Mouse (Mus musculus) neural tube, embryonic 13.5 days (tissue): Measurements from ENCODE around the gene Ccdc27. TPM values are rescaled to one million over a fixed set of nuclear protein-coding genes. Genes with fewer than 3 reads are reported as not detected.

Experiments
- ATAC-seq: fragments of 200-750 bp; cut with Nextera tagmentation; 2 replicates; pipeline ENCODE4 v1.8.0; 2017; ENCODE audit warnings: low read depth, mild to moderate bottlenecking, moderate TSS enrichment, moderate library complexity
- H3K27ac ChIP-seq: fragments of 300-500 bp; sonication (generic); replicated peaks from 2 replicates; pipeline ENCODE4 v1.5.1; 2015; ENCODE audit warnings: moderate library complexity, mild to moderate bottlenecking, inconsistent platforms
- H3K27me3 ChIP-seq: fragments of 300-500 bp; sonication (generic); 2 replicates; pipeline ENCODE4 v1.6.1; 2015; ENCODE audit warnings: mild to moderate bottlenecking, inconsistent platforms
- H3K36me3 ChIP-seq: fragments of 300-500 bp; sonication (generic); 2 replicates; pipeline ENCODE4 v1.6.1; 2015; ENCODE audit warnings: mild to moderate bottlenecking, inconsistent platforms
- H3K4me1 ChIP-seq: fragments of 300-500 bp; sonication (generic); replicated peaks from 2 replicates; pipeline ENCODE4 v1.6.1; 2015; ENCODE audit warnings: inconsistent platforms
- H3K4me2 ChIP-seq: fragments of 300-500 bp; sonication (generic); 2 replicates; pipeline ENCODE4 v1.6.1; 2015; ENCODE audit warnings: inconsistent platforms, mild to moderate bottlenecking, moderate library complexity
- H3K4me3 ChIP-seq: fragments of 300-500 bp; sonication (generic); 2 replicates; pipeline ENCODE4 v1.5.1; 2015; ENCODE audit warnings: mild to moderate bottlenecking, inconsistent platforms
- H3K9ac ChIP-seq: fragments of 300-500 bp; sonication (generic); 2 replicates; pipeline ENCODE4 v1.6.1; 2015; ENCODE audit warnings: moderate library complexity, mild to moderate bottlenecking, inconsistent platforms
- H3K9me3 ChIP-seq: fragments of 300-500 bp; sonication (generic); 2 replicates; pipeline ENCODE4 v1.6.1; 2016; ENCODE audit warnings: inconsistent platforms
- WGBS: fragments of 180-500 bp; shearing (Covaris S2); methylation state at CpG from one replicate; pipeline ENCODE4 v1.1.7; 2015; 5-methylcytosine and 5-hydroxymethylcytosine counted together
- polyA plus RNA-seq: library from polyadenylated mRNA; unstranded; fragments of >200 nt; fragmentation: Nextera tagmentation; extraction: Ambion mirVana; gene quantifications from 2 replicates; pipeline ENCODE4 v1.2.1, GENCODE M21; 2015

The Ccdc27 gene
- polyA plus RNA-seq = not detected in 2 replicates

DNA sequence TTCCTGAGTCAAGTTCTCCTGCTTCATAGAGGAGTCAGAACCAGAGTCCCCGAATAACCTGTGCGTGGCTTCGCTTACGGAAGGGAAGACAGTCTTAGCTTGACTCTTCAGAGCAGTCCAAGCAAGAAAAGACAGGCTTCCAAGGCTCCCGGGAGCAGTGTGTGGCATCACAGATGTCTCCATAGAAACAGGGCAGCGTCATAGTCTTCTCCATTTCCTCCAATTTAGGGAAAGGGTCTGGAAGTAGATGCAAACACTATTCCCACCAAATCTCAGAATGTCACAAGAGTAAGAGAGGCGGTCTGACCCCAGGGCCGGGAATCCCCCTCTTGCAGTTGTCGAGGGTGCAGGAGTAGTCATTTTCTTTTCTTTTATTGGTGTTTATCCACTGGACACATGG, at the start of gene Ccdc27:
Gene Ccdc27 (minus strand): TSS at position 101 of the 400 bp plus-strand sequence.
- WGBS = 88% methylated on average over 9 of the region's 9 CpGs
- no peak within 1 kb of the TSS for H3K9ac ChIP-seq
- no peaks in the 10 kb centered on the region for H3K9me3 ChIP-seq
- H3K27me3 ChIP-seq = peaks cover 3% of the 10 kb centered on the region; the same call in 1 of the 2 replicates
- no peaks in the 10 kb centered on the region for H3K4me1 ChIP-seq
- H3K36me3 ChIP-seq = no peaks in the 10 kb centered on the region
- no peak within 1 kb of the TSS for H3K4me2 ChIP-seq
- no peak within 1 kb of the TSS for H3K27ac ChIP-seq
- no peak within 1 kb of the TSS for H3K4me3 ChIP-seq
- ATAC-seq = no peak

- no peaks in the 10 kb centered on the region for H3K9me3 ChIP-seq
- ATAC-seq = no peak
Measured at GRCm38 (mm10) chr4:154091356-154091755, 48.9 kb upstream of the Ccdc27 start.

GRCm38 (mm10) chr4:154089205-154089604, 46.7 kb upstream of the Ccdc27 start:
- Histone ChIP-seq H3K27ac (no peak overlapping the region), H3K4me1 (no peaks in the 10 kb centered on the region), H3K9ac (no peak overlapping the region), H3K4me2 (no peak overlapping the region), H3K27me3 (peaks cover 11% of the 10 kb centered on the region), H3K9me3 (no peaks in the 10 kb centered on the region), H3K36me3 (no peaks in the 10 kb centered on the region), H3K4me3 (no peak overlapping the region)
- ATAC-seq = no peak
- 59% methylated on average over 5 of the region's 5 CpGs for WGBS

More at GRCm38 (mm10) chr4:154091356-154091755, 48.9 kb upstream of the Ccdc27 start:
- Histone ChIP-seq H3K27ac (no peak overlapping the region), H3K9ac (no peak overlapping the region), H3K36me3 (no peaks in the 10 kb centered on the region), H3K27me3 (peaks cover 11% of the 10 kb centered on the region), H3K4me1 (0 out of 2 replicates have a peak, but pooled peaks cover 4% of the 10 kb centered on the region), H3K4me3 (no peak overlapping the region), H3K4me2 (no peak overlapping the region)
- WGBS = 68% methylated on average over 8 of the region's 8 CpGs

DNA sequence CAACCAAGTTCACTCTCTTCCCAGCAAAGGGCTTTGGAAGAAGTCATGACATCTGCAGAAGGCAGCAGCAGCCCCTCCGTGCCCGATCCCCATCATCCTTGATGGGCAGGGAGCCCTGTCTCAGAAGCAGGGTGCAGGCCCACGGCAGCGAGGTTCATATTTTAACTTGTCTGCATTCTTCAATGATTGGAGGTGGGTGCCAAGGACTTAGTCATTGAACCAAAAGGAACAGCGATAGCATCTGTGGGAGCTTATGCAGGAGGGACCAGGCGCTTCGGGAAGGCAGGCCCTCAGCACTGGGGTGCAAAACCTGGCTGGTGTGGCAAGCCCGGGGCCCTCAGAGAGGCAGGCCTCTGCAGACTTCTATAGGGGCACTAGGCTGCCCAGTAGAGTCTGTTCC, 44.0 kb upstream of the Ccdc27 start:
- no peaks in the 10 kb centered on the region for H3K36me3 ChIP-seq
- ATAC-seq = no peak
- no peak overlapping the region for H3K4me2 ChIP-seq
- peaks cover 28% of the 10 kb centered on the region for H3K27me3 ChIP-seq
- H3K4me3 ChIP-seq = no peak overlapping the region
- 87% methylated on average over 8 of the region's 8 CpGs for WGBS
- no peaks in the 10 kb centered on the region for H3K4me1 ChIP-seq
- no peak overlapping the region for H3K27ac ChIP-seq
- no peak overlapping the region for H3K9ac ChIP-seq
- H3K9me3 ChIP-seq = no peaks in the 10 kb centered on the region

GRCm38 (mm10) chr4:154085856-154086255, 43.4 kb upstream of the Ccdc27 start:
- Histone ChIP-seq H3K9me3 (no peaks in the 10 kb centered on the region), H3K4me2 (no peak overlapping the region), H3K4me1 (no peaks in the 10 kb centered on the region), H3K27me3 (peaks cover 31% of the 10 kb centered on the region), H3K4me3 (no peak overlapping the region), H3K9ac (no peak overlapping the region), H3K27ac (no peak overlapping the region), H3K36me3 (no peaks in the 10 kb centered on the region)
- WGBS = 62% methylated on average over 3 of the region's 3 CpGs
- no peak for ATAC-seq

GRCm38 (mm10) chr4:154081974-154082373, 39.5 kb upstream of the Ccdc27 start:
- Histone ChIP-seq H3K4me2 (no peak overlapping the region), H3K4me1 (no peaks in the 10 kb centered on the region), H3K9ac (no peak overlapping the region), H3K4me3 (no peak overlapping the region), H3K27me3 (peaks cover 46% of the 10 kb centered on the region), H3K9me3 (no peaks in the 10 kb centered on the region), H3K27ac (no peak overlapping the region), H3K36me3 (no peaks in the 10 kb centered on the region)
- WGBS = 0% methylated on average over 1 of the region's 1 CpGs
- ATAC-seq = no peak

- no peak overlapping the region for H3K9ac ChIP-seq
- no peak for ATAC-seq
- H3K27ac ChIP-seq = no peak overlapping the region
- peaks cover 40% of the 10 kb centered on the region for H3K27me3 ChIP-seq
- H3K9me3 ChIP-seq = no peaks in the 10 kb centered on the region
- no peaks in the 10 kb centered on the region for H3K36me3 ChIP-seq
- no peaks in the 10 kb centered on the region for H3K4me1 ChIP-seq
- no peak overlapping the region for H3K4me3 ChIP-seq
- WGBS = 4% methylated on average over 13 of the region's 13 CpGs
- H3K4me2 ChIP-seq = 0 out of 2 replicates have a peak overlapping the region, but pooled peaks have one; percentile 4
Measured at GRCm38 (mm10) chr4:154081021-154081420, 38.5 kb upstream of the Ccdc27 start.

GRCm38 (mm10) chr4:154080211-154080610, 37.7 kb upstream of the Ccdc27 start:
- no peak for ATAC-seq
- Histone ChIP-seq H3K9me3 (no peaks in the 10 kb centered on the region), H3K4me3 (no peak overlapping the region), H3K4me1 (no peaks in the 10 kb centered on the region), H3K27ac (no peak overlapping the region), H3K27me3 (peaks cover 40% of the 10 kb centered on the region), H3K4me2 (no peak overlapping the region), H3K9ac (no peak overlapping the region), H3K36me3 (no peaks in the 10 kb centered on the region)
- WGBS = 65% methylated on average over 4 of the region's 4 CpGs

GRCm38 (mm10) chr4:154071941-154072340, 29.5 kb upstream of the Ccdc27 start:
- Histone ChIP-seq H3K27me3 (peaks cover 49% of the 10 kb centered on the region), H3K4me3 (no peak overlapping the region), H3K9me3 (no peaks in the 10 kb centered on the region)

DNA sequence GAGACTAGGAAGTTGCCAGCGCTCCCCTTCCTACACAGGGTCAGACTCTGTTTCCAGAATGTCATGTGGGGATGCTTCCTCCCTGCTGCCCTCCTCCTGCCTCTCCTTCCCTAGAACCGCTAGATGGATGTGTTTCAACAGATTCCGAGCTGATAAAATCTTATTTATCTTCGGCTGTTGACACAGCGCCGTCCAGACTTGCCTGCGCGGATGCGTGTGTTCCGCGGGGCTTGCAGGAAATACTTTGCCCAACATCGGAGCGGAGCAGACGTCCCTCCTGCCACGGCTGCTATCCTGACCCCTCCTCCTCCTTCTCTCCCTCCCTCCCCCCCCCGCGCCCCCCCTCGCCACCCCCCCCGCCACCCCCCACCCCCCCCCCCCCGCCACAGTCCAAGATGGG, 29.0 kb upstream of the Ccdc27 start:
- Histone ChIP-seq H3K4me1 (peaks cover 10% of the 10 kb centered on the region), H3K4me3 (peak overlapping the region; percentile 16; the same call in 1 of the 2 replicates), H3K36me3 (no peaks in the 10 kb centered on the region), H3K4me2 (peak overlapping the region; percentile 38), H3K27ac (no peak overlapping the region), H3K9ac (0 out of 2 replicates have a peak overlapping the region, but pooled peaks have one; percentile 34), H3K9me3 (no peaks in the 10 kb centered on the region), H3K27me3 (peaks cover 49% of the 10 kb centered on the region)
- ATAC-seq = no peak
- under 1% methylated on average over 15 of the region's 20 CpGs for WGBS

More at GRCm38 (mm10) chr4:154071941-154072340, 29.5 kb upstream of the Ccdc27 start:
- Histone ChIP-seq H3K4me1 (peaks cover 10% of the 10 kb centered on the region), H3K36me3 (no peaks in the 10 kb centered on the region), H3K9ac (no peak overlapping the region), H3K27ac (no peak overlapping the region), H3K4me2 (peak overlapping the region; percentile 38)
- 26% methylated on average over 13 of the region's 16 CpGs for WGBS
- no peak for ATAC-seq

- no peak for ATAC-seq
- WGBS = 2% methylated on average over 5 of the region's 5 CpGs
- Histone ChIP-seq H3K4me1 (peaks cover 10% of the 10 kb centered on the region), H3K27ac (no peak overlapping the region), H3K4me2 (no peak overlapping the region), H3K4me3 (no peak overlapping the region), H3K27me3 (peaks cover 49% of the 10 kb centered on the region), H3K36me3 (no peaks in the 10 kb centered on the region), H3K9me3 (no peaks in the 10 kb centered on the region), H3K9ac (no peak overlapping the region)
Measured at GRCm38 (mm10) chr4:154070896-154071295, 28.4 kb upstream of the Ccdc27 start.

GRCm38 (mm10) chr4:154064827-154065773, 22.6 kb upstream of the Ccdc27 start:
- H3K9me3 ChIP-seq = no peaks in the 10 kb centered on the region
- no peak overlapping the region for H3K4me3 ChIP-seq
- H3K27ac ChIP-seq = no peak overlapping the region
- H3K36me3 ChIP-seq = no peaks in the 10 kb centered on the region
- H3K4me1 ChIP-seq = no peaks in the 10 kb centered on the region
- no peak overlapping the region for H3K4me2 ChIP-seq
- peak; percentile 53 for ATAC-seq
- 64% methylated on average over 14 of the region's 14 CpGs for WGBS
- H3K27me3 ChIP-seq = peaks cover 18% of the 10 kb centered on the region
- no peak overlapping the region for H3K9ac ChIP-seq
